In genomic region chr4:11889039-11889600, GRCm38 (mm10) we compare ENCODE assay signal across 12 mouse cellular contexts.
DNase-seq lines count a peak whose midpoint lies in the region; ATAC-seq lines count a peak whose summit lies in the region.
"Had no signal": no experiment of that assay in that cellular context is flagged by ENCODE, and none has a peak within 500 bp of the region (broad histone marks: within the 10 kb centered on the region; RNA-seq: fewer than 3 reads in every experiment).

No protein-coding gene starts in this region.

- no peaks in the 10 kb centered on the region for H3K27me3 ChIP-seq in heart, embryonic 12.5 days (replicated peaks)
- no peaks in the 10 kb centered on the region for H3K27me3 ChIP-seq in lung, embryonic 16.5 days (ENCODE audit: control insufficient read depth, insufficient read depth, low read depth, low read length)
- H3K27me3 ChIP-seq: kidney, embryonic 15.5 days; liver, embryonic 12.5 days; neural tube, embryonic 13.5 days; stomach, embryonic 15.5 days had no signal

- H3K36me3 ChIP-seq in heart, embryonic 12.5 days, result no peaks in the 10 kb centered on the region
- no peaks in the 10 kb centered on the region for H3K36me3 ChIP-seq in lung, embryonic 16.5 days (ENCODE audit: control insufficient read depth, insufficient read depth, low read length)
- H3K36me3 ChIP-seq: kidney, embryonic 15.5 days; liver, embryonic 12.5 days; neural tube, embryonic 13.5 days; stomach, embryonic 15.5 days had no signal

- H3K4me2 ChIP-seq in heart, embryonic 12.5 days, result no peak overlapping the region
- H3K4me2 ChIP-seq in lung, embryonic 16.5 days (ENCODE audit: low read depth, low read length), result no peak overlapping the region
- H3K4me2 ChIP-seq: kidney, embryonic 15.5 days; liver, embryonic 12.5 days; neural tube, embryonic 13.5 days; stomach, embryonic 15.5 days had no signal

- peaks cover 24% of the 10 kb centered on the region for H3K4me1 ChIP-seq in heart, embryonic 12.5 days (replicated peaks)
- peaks cover 10% of the 10 kb centered on the region for H3K4me1 ChIP-seq in lung, embryonic 16.5 days (replicated peaks; ENCODE audit: control insufficient read depth, insufficient read depth, low read length)

- H3K9ac ChIP-seq in heart, embryonic 12.5 days, result no peak overlapping the region
- H3K9ac ChIP-seq in lung, embryonic 16.5 days (ENCODE audit: low read length), result no peak overlapping the region
- H3K9ac ChIP-seq: kidney, embryonic 15.5 days; liver, embryonic 12.5 days; neural tube, embryonic 13.5 days; stomach, embryonic 15.5 days had no signal

- DNase-seq in heart, adult 18-20 months, result peak; percentile 77 to 83
- DNase-seq in adrenal gland, postnatal 10 days, result peak; percentile 48
- peak; percentile 20 to 56 for DNase-seq in heart, adult 9 months (ENCODE audit: low spot score in 2 of 2)
- no peak for DNase-seq in MN1 (ENCODE audit: low spot score)
- DNase-seq in thymus, adult 18-20 months, result no peak
- DNase-seq in spleen, postnatal 36 days (ENCODE audit: low spot score in 2 of 2), result no peak

- no peak overlapping the region for H3K4me3 ChIP-seq in heart, embryonic 12.5 days
- no peak overlapping the region for H3K4me3 ChIP-seq in lung, embryonic 16.5 days (ENCODE audit: low read length)
- H3K4me3 ChIP-seq: kidney, embryonic 15.5 days; liver, embryonic 12.5 days; neural tube, embryonic 13.5 days; stomach, embryonic 15.5 days had no signal

- H3K9me3 ChIP-seq in heart, embryonic 12.5 days (replicated peaks), result no peaks in the 10 kb centered on the region
- H3K9me3 ChIP-seq in lung, embryonic 16.5 days (ENCODE audit: control insufficient read depth, low read length), result no peaks in the 10 kb centered on the region
- H3K9me3 ChIP-seq: kidney, embryonic 15.5 days; liver, embryonic 12.5 days; neural tube, embryonic 13.5 days; stomach, embryonic 15.5 days had no signal

- ATAC-seq in heart, embryonic 12.5 days (ENCODE audit: insufficient number of reproducible peaks, low FRiP score), result no peak
- peak; percentile 41; the same call in 1 of the 2 replicates for ATAC-seq in lung, embryonic 16.5 days (ENCODE audit: low read depth)
- ATAC-seq: liver, embryonic 12.5 days had no signal

- 63% methylated on average over 6 of the region's 6 CpGs for WGBS in heart, embryonic 12.5 days
- WGBS in lung, embryonic 16.5 days, result 44% methylated on average over 6 of the region's 6 CpGs

- no peak overlapping the region for H3K27ac ChIP-seq in heart, embryonic 12.5 days (ENCODE audit: poor library complexity, severe bottlenecking)
- H3K27ac ChIP-seq in lung, embryonic 16.5 days (ENCODE audit: low read length), result no peak overlapping the region
- H3K27ac ChIP-seq: kidney, embryonic 15.5 days; liver, embryonic 12.5 days; neural tube, embryonic 13.5 days; stomach, embryonic 15.5 days had no signal

Comparison
In these comparisons a context has a peak if more than half of its experiments do, and no peak if none do; other contexts are left out.
1. DNase-seq: peak in heart, adult 18-20 months (2 of 2), adrenal gland, postnatal 10 days (single experiment) and heart, adult 9 months (2 of 2); none in MN1 (single experiment), thymus, adult 18-20 months (0 of 2) and spleen, postnatal 36 days (0 of 2).